Mouse (Mus musculus): ENCODE data around the gene Defb19.

GRCm38 (mm10) chr2:152539944-152540710 is 40.0 kb downstream of the Defb19 start, which contains the start of gene Defb29:
- TF ChIP-seq CTCF (IDR thresholded peaks at IDR 0.05; ENCODE audit: control insufficient read depth, insufficient read depth, insufficient read length) (no peak), MYOD1 (IDR thresholded peaks at IDR 0.05; ENCODE audit: control insufficient read depth, insufficient read length, low read depth) (no peak), MAX (IDR thresholded peaks at IDR 0.05) (no peak), USF1 (IDR thresholded peaks at IDR 0.05; ENCODE audit: low read depth) (no peak), MYOG (IDR thresholded peaks at IDR 0.05; ENCODE audit: control insufficient read depth, extremely low read depth, insufficient read length) (no peak), CEBPB (IDR thresholded peaks at IDR 0.05; ENCODE audit: low read depth) (no peak)

Data from C2C12 (cell line).